Mouse (Mus musculus) forebrain, embryonic 16.5 days (tissue): ENCODE measurements around the gene Plk5. TPM values are rescaled to one million over a fixed set of nuclear protein-coding genes. Genes with fewer than 3 reads are reported as not detected.

ENCODE experiments used
- ATAC-seq: fragments of 200-750 bp; cut with Nextera tagmentation; 2 replicates; pipeline ENCODE4 v1.8.0; 2017; ENCODE audit warnings: mild to moderate bottlenecking, moderate library complexity
- H3K27ac ChIP-seq: fragments of 300-500 bp; sonication (generic); 2 replicates; pipeline ENCODE4 v1.5.1; 2014; ENCODE audit warnings: low read length, control low read depth
- H3K27me3 ChIP-seq: fragments of 300-500 bp; sonication (generic); replicated peaks from 2 replicates; pipeline ENCODE4 v1.6.1; 2014; ENCODE audit warnings: low read length; ENCODE audit not compliant: control insufficient read depth, insufficient read depth
- H3K36me3 ChIP-seq: fragments of 300-500 bp; sonication (generic); 2 replicates; pipeline ENCODE4 v1.6.1; 2014; ENCODE audit not compliant: control insufficient read depth, insufficient read depth
- H3K4me1 ChIP-seq: fragments of 300-500 bp; sonication (generic); replicated peaks from 2 replicates; pipeline ENCODE4 v1.6.1; 2014; ENCODE audit warnings: low read length; ENCODE audit not compliant: control insufficient read depth, insufficient read depth
- H3K4me2 ChIP-seq: fragments of 300-500 bp; sonication (generic); 2 replicates; pipeline ENCODE4 v1.6.1; 2014; ENCODE audit warnings: mild to moderate bottlenecking, low read length, control low read depth
- H3K4me3 ChIP-seq: fragments of 300-500 bp; sonication (generic); replicated peaks from 2 replicates; pipeline ENCODE4 v1.5.1; 2014; ENCODE audit warnings: mild to moderate bottlenecking, low read length, control low read depth
- H3K9ac ChIP-seq: fragments of 300-500 bp; sonication (generic); replicated peaks from 2 replicates; pipeline ENCODE4 v1.6.1; 2014; ENCODE audit warnings: low read depth, low read length, control low read depth
- H3K9me3 ChIP-seq: fragments of 300-500 bp; sonication (generic); 2 replicates; pipeline ENCODE4 v1.6.1; 2016; ENCODE audit warnings: low read length; ENCODE audit not compliant: control insufficient read depth
- WGBS: fragments of 180-500 bp; shearing (Covaris S2); extraction: QIAGEN DNeasy Blood & Tissue Kit; methylation state at CpG from one replicate; pipeline ENCODE4 v1.1.7; 2014; 5-methylcytosine and 5-hydroxymethylcytosine counted together
- polyA plus RNA-seq: library from polyadenylated mRNA; unstranded; fragments of >200 nt; fragmentation: Nextera tagmentation; extraction: Ambion mirVana; gene quantifications from 2 replicates; pipeline ENCODE4 v1.2.1, GENCODE M21; 2015

The Plk5 gene
- polyA plus RNA-seq, 1 experiment from 2014 or later: 4.5 TPM

- no peak overlapping the region; the same call in 1 of the 2 replicates for H3K9ac ChIP-seq
- WGBS: 53% methylated on average over 4 of the region's 4 CpGs
- peak overlapping the region; percentile 88 for H3K4me2 ChIP-seq
- no peak for ATAC-seq
- H3K27me3 ChIP-seq: no peaks in the 10 kb centered on the region
- H3K9me3 ChIP-seq: no peaks in the 10 kb centered on the region
- H3K36me3 ChIP-seq: peaks cover 30% of the 10 kb centered on the region
- no peak overlapping the region for H3K27ac ChIP-seq
- peaks cover 35% of the 10 kb centered on the region for H3K4me1 ChIP-seq
- H3K4me3 ChIP-seq: peak overlapping the region; percentile 98
These were observed 27.2 kb downstream of the Plk5 start for GRCm38 (mm10) chr10:80383431-80383830.

DNA sequence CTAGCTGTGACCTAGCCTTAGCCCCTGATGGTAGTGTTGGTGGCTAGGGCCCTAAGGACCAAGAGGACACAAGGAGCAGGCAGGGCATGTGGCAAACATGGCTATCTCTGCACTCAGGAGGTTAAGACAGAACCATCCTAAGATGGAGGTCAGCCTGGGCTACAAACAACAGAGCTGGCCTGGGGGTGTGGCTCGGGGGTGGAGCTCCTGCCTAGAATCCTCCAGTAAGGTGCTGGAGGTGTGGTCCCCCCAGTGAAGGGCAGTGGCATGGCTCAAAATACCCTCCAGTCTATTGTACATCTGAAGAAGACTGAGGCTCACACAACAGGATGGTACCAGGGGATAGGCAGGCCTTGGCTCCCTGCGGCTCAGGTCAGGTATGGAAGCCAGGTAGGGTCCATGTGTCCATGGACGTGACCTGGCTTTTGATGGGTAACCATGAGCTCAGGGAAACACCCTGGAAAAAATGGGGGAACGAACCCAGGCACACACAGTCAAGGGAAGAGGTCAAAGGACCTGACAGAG, 27.9 kb downstream of the Plk5 start:
- ATAC-seq: no peak
- Histone ChIP-seq H3K27ac (no peak overlapping the region), H3K9ac (peak overlapping the region; percentile 99), H3K4me1 (peaks cover 35% of the 10 kb centered on the region), H3K4me3 (peak overlapping the region; percentile 98), H3K36me3 (peaks cover 30% of the 10 kb centered on the region), H3K4me2 (peak overlapping the region; percentile 88), H3K27me3 (no peaks in the 10 kb centered on the region), H3K9me3 (no peaks in the 10 kb centered on the region)
- WGBS: 81% methylated on average over 4 of the region's 4 CpGs

DNA sequence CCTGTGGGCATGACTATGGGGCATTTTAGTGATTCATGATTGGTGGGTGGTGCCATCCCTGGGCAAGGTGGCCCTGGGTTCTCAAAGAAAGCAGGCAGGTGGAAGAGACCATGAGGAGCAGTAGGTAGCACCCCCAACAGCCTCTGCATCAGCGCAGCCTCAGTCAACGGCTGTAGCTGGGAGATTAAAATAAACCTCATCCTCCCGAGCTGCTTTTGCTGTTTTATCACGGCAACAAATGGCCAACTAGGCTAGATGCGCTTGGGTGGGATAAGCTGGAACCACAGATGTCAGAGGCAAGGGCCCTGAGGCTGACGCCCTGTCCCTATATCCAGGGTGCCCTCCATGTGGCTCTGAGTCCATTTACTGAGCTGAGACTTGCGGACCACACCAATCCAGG, 28.4 kb downstream of the Plk5 start:
- Histone ChIP-seq H3K9me3 (no peaks in the 10 kb centered on the region), H3K36me3 (peaks cover 27% of the 10 kb centered on the region), H3K4me1 (peaks cover 35% of the 10 kb centered on the region), H3K4me2 (peak overlapping the region; percentile 88), H3K4me3 (peak overlapping the region; percentile 98), H3K9ac (peak overlapping the region; percentile 99), H3K27ac (peak overlapping the region; percentile 96), H3K27me3 (no peaks in the 10 kb centered on the region)
- 64% methylated on average over 7 of the region's 7 CpGs for WGBS
- no peak for ATAC-seq

DNA sequence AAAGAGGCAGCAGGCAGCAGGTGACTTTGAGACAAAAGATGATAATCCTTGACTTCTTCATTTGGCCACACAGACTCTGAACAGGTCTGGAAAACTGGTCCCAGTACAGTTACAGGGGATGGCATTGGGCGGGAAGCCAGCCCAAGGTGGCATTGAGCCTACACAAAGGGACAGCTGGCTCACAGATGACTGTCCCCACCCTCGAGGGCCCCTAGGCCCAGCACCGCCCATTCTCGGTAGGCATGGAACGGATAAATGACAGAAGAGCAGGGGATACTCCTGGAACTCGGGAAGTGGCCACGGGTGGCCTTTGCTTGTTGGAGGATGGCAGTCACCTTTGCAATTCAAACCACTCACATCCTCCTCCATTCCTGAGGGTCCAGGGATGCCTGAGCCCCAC, 29.1 kb downstream of the Plk5 start:
- H3K36me3 ChIP-seq: peaks cover 22% of the 10 kb centered on the region
- peak overlapping the region; percentile 88 for H3K4me2 ChIP-seq
- peak overlapping the region; percentile 99 for H3K9ac ChIP-seq
- 1% methylated on average over 7 of the region's 7 CpGs for whole genome bisulfite sequencing
- no peaks in the 10 kb centered on the region for H3K9me3 ChIP-seq
- peak overlapping the region; percentile 96 for H3K27ac ChIP-seq
- ATAC-seq: no peak
- peak overlapping the region; percentile 98 for H3K4me3 ChIP-seq
- H3K27me3 ChIP-seq: no peaks in the 10 kb centered on the region
- H3K4me1 ChIP-seq: peaks cover 35% of the 10 kb centered on the region

- peak overlapping the region; percentile 88 for H3K4me2 ChIP-seq
- peaks cover 33% of the 10 kb centered on the region for H3K4me1 ChIP-seq
- peak overlapping the region; percentile 98 for H3K4me3 ChIP-seq
- peak; percentile 74 for ATAC-seq
- under 1% methylated on average over 34 of the region's 34 CpGs for WGBS
- no peaks in the 10 kb centered on the region for H3K27me3 ChIP-seq
- H3K27ac ChIP-seq: peak overlapping the region; percentile 96
- peaks cover 21% of the 10 kb centered on the region for H3K36me3 ChIP-seq
- H3K9ac ChIP-seq: peak overlapping the region; percentile 99
- no peaks in the 10 kb centered on the region for H3K9me3 ChIP-seq
These were observed 29.8 kb downstream of the Plk5 start for GRCm38 (mm10) chr10:80385811-80386734.

GRCm38 (mm10) chr10:80386735-80387471, 30.6 kb downstream of the Plk5 start:
- Histone ChIP-seq H3K9me3 (no peaks in the 10 kb centered on the region), H3K9ac (peak overlapping the region; percentile 99), H3K4me3 (peak overlapping the region; percentile 98), H3K27ac (peak overlapping the region; percentile 96), H3K36me3 (peaks cover 20% of the 10 kb centered on the region), H3K4me1 (peaks cover 33% of the 10 kb centered on the region), H3K4me2 (peak overlapping the region; percentile 88), H3K27me3 (no peaks in the 10 kb centered on the region)
- under 1% methylated on average over 89 of the region's 94 CpGs for WGBS
- ATAC-seq: no peak

DNA sequence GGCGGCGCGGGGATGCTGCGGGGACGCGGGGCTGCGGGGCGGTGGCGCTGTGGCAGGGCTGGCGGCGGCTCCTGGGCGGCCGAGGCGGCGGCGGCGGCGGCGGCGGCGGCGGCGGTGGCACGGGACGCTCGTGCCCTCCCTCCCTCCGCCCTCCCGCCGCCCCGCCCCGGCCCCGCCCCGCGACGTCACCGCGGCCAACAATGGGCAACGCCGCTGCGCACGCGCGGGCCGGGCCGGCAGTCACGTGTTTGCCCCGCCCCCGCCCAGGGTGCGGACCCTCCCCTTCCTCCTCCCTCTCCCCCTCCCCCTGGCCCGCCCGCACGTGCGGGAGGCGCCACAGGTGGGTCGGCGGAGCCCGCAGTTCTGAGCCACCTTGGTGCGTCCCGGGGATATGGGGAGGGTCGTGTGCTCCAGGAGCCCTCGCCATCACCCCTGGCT, 31.3 kb downstream of the Plk5 start, which contains the start of gene Mex3d:
Mex3d (minus strand) TSS at position 138 of the 438 bp plus-strand sequence.
- 0% methylated on average over 13 of the region's 61 CpGs for WGBS
- peak within 1 kb of the TSS; percentile 99 for H3K9ac ChIP-seq
- peak; percentile 20 for ATAC-seq
- H3K27me3 ChIP-seq: no peaks in the 10 kb centered on the region
- H3K4me3 ChIP-seq: peak within 1 kb of the TSS; percentile 98
- H3K4me2 ChIP-seq: peak within 1 kb of the TSS; percentile 95
- H3K36me3 ChIP-seq: peaks cover 19% of the 10 kb centered on the region
- H3K9me3 ChIP-seq: no peaks in the 10 kb centered on the region
- H3K4me1 ChIP-seq: peaks cover 33% of the 10 kb centered on the region
- H3K27ac ChIP-seq: peak within 1 kb of the TSS; percentile 96

- Histone ChIP-seq H3K9me3 (no peaks in the 10 kb centered on the region), H3K27me3 (no peaks in the 10 kb centered on the region), H3K9ac (no peak overlapping the region), H3K27ac (no peak overlapping the region), H3K4me1 (peaks cover 21% of the 10 kb centered on the region), H3K4me2 (no peak overlapping the region), H3K36me3 (peaks cover 27% of the 10 kb centered on the region), H3K4me3 (no peak overlapping the region)
- ATAC-seq: no peak
- 44% methylated on average over 2 of the region's 2 CpGs for WGBS
These were observed 32.5 kb downstream of the Plk5 start for GRCm38 (mm10) chr10:80388731-80389130.

DNA sequence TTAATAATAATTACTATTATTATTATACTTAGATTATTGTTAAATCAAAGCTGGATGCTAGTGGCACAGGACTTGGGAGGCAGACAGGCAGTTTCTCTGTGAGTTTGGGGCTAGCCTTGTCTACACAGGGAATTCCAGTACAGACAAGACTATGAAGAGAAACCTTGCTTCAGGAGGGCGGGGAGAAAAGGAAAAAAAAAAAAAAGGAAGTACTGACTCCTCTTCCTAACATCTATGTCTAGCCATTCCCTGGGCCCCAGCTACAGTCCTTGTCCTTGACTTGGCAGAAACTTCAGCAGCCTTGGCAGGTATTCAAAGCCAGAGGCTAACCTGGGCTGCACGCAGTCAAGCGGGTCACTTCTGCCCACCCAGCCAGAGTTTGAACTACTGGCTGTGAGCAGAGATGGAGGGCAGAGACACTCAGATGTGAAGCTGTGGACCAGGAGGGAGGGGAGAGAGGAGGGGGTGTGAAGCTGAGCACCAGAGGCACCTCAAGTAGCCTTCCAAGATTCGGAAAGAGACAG, 33.0 kb downstream of the Plk5 start:
- Histone ChIP-seq H3K9me3 (no peaks in the 10 kb centered on the region), H3K4me3 (no peak overlapping the region), H3K27me3 (no peaks in the 10 kb centered on the region), H3K4me1 (peaks cover 16% of the 10 kb centered on the region), H3K27ac (no peak overlapping the region), H3K36me3 (peaks cover 32% of the 10 kb centered on the region), H3K9ac (no peak overlapping the region), H3K4me2 (no peak overlapping the region)
- ATAC-seq: no peak
- WGBS: 78% methylated on average over 4 of the region's 4 CpGs
